Mouse (Mus musculus): ENCODE data around the gene H2al1b.
A peak's percentile ranks its signal among the peaks of the same experiment; 100 is the strongest.
"Not testable (repeated sequence)": the region's sequence is repeated elsewhere in the genome, so short reads cannot be mapped to it uniquely, and the experiment has no call there.

The H2al1b gene

DNA sequence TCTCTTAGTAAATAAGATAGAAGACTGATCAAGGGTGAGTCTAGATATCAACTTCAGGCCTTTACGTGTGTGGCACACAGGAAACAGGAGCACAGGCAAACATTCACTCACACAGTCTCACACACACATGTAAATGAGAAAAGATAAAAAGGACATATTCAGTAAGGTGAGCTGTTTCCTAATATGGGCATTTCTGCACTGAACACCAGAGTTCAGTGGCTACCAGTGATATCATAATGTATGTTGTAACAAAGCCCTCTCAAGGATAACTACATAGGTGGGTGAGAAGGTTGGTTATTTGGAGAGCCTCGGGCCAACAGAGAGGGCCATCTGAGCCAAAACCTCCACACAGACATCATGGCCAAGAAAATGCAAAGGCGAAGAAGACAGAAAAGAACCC lies at the start of gene H2al1b:
H2al1b (plus strand) TSS at position 301 of the 400 bp plus-strand sequence.
- DNase-seq: not testable (repeated sequence)

DNA sequence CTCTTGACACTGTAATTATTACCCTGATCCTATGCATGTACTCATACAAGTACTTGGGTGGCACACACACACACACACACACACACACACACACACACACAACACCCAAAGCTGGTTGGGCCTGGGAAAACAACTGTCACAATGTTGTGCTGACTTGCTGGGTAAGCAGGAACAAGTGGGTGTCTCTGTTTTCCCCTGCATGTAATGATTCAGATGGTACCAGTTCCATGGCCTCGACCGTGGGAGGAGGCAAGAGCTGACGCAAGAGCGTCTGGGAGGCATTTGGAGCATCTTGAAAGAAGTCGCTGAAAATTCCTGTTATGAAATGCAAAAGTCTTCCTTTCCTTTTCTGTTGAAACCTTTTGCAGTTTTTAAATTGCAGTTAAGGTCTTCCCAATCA lies 48.2 kb upstream of the H2al1b start:
- no peak for DNase-seq

GRCm38 (mm10) chrX:11254521-11255207 lies 47.6 kb upstream of the H2al1b start:
- DNase-seq: no peak

GRCm38 (mm10) chrX:11255564-11256360 lies 46.5 kb upstream of the H2al1b start:
- DNase-seq: no peak

DNA sequence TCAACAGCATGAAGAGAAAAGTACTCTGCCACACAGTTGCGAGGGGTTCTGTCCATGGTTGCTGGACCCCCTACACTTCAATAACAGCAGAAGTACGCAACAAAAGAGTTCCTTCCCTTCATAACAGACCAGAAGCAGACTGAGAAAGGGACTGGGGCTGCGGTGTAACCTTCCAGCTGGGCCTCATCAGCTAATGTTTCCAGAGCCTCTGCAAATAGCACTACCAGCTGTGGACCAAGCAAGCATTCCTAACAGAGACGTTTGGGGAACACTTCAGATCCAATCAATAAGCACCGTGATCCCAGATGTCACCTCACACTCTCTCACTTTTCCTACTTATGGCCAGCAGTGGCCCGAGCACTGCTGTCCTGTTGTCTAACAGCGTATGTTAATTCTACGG lies 37.3 kb upstream of the H2al1b start:
- no peak for DNase-seq

- DNase-seq: no peak
These were observed 34.4 kb upstream of the H2al1b start for GRCm38 (mm10) chrX:11267791-11268190.

DNA sequence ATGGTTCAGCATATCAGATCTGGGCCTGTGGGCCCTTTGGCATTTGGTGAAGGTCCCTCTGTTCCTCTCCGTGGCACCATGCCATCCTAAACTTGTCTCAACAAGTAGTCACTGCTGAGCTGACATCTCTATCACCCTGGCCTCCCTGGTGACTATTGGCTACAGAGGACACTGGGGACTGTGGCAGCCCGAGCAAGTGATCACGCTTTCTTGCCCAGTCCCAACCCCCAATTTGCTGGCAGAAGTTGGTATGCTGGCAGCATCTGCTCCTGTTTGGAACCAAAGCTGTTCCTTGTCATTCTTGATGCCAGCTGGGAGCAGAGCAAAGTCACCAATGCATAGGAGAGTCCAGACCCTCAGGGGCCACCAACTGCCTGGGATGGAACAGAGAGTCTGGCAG lies 33.2 kb upstream of the H2al1b start:
- peak; percentile 75 to 82 for DNase-seq

- no peak for DNase-seq
These were observed 29.0 kb upstream of the H2al1b start for GRCm38 (mm10) chrX:11273190-11273589.

DNA sequence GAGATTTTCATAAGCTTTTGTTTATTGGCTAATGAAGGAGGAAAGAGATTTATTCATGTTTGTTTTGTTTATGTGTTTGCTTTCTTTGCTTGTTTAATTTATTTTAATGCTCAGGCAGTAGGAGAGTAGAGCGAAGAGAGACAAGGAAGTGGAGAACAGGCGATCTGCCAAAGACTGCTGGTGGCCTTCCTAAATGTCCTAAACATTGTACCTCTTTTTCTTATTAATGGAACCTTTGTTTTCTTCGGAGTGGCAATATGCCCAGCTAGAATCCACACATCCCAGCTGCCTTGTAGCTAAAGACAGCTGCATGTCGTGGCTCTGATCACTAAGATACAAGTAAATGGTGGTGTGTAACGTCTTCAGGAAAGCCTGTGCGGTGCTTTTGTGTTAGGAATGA lies 25.1 kb upstream of the H2al1b start:
- DNase-seq: no peak

DNA sequence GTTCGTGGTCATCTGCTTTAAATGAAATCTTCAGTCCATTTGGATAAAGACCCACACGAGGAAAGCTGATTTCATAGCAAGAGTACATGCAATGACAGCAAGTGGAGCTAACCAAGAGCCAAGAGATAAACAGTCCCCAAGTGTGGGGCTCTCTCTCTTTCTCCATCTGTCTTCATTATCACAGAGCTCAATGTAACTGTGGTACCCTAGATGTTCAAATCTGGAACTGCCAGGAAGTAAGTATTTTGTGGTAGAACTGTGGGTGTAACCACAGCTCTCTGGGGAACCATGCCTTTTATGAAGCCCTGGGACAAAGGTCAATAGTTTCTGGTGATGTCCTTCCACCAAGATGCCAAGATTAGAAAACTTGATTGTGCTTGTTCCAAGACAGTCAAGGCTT lies 21.5 kb upstream of the H2al1b start:
- no peak for DNase-seq

DNA sequence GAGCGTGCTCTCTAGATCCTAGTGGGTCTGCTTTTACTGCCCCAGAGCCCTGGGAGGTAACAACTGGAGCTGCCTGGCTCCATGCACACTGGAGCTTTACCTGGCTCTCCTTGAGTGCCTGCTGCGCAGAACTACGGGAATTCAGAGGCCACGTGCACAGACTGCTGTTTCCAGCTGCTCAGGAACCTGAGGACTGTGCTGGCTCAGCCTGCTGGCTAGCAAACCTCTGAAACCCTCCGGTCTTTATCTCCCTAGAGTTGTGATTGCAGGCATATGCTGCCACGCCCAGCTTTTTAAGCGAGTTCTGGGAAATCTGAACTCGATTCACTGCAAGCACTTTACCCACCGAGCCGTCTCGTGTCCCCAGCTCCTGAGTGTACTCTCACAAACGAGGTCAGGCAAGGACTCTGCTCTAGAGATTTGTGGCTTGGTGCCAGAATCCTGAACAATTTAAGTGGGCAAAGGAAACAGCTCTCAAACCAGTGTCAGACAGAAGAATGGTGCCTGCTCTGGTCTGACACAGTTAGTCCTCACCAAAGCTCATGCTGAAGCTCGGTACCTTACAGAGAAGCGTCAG lies 13.8 kb upstream of the H2al1b start:
- peak; percentile 22 to 24 for DNase-seq

- DNase-seq: no peak
These were observed 13.0 kb upstream of the H2al1b start for GRCm38 (mm10) chrX:11289244-11289643.

- DNase-seq: not testable (repeated sequence)
These were observed 3.3 kb upstream of the H2al1b start, which contains the start of gene H2al1a for GRCm38 (mm10) chrX:11298957-11299356. TSS of gene H2al1a (plus strand) at chrX:11299257.

DNA sequence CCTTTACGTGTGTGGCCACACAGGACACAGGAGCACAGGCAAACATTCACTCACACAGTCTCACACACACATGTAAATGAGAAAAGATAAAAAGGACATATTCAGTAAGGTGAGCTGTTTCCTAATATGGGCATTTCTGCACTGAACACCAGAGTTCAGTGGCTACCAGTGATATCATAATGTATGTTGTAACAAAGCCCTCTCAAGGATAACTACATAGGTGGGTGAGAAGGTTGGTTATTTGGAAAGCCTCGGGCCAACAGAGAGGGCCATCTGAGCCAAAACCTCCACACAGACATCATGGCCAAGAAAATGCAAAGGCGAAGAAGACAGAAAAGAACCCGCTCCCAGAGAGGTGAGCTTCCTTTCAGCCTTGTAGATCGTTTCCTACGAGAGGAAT lies 3.1 kb downstream of the H2al1b start, which contains the start of gene H2al1c:
H2al1c (plus strand) TSS at position 301 of the 400 bp plus-strand sequence.
- DNase-seq: not testable (repeated sequence)

- not testable (repeated sequence) for DNase-seq
These were observed 6.3 kb downstream of the H2al1b start, which contains the start of gene H2al1d for GRCm38 (mm10) chrX:11308524-11308923. TSS of gene H2al1d (plus strand) at chrX:11308824.

- DNase-seq: not testable (repeated sequence)
These were observed 9.4 kb downstream of the H2al1b start, which contains the start of gene H2al1e for GRCm38 (mm10) chrX:11311634-11312033. TSS of gene H2al1e (plus strand) at chrX:11311934.

DNA sequence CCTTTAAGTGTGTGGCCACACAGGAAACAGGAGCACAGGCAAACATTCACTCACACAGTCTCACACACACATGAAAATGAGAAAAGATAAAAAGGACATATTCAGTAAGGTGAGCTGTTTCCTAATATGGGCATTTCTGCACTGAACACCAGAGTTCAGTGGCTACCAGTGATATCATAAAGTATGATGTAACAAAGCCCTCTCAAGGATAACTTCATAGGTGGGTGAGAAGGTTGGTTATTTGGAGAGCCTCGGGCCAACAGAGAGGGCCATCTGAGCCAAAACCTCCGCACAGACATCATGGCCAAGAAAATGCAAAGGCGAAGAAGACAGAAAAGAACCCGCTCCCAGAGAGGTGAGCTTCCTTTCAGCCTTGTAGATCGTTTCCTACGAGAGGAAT lies 12.6 kb downstream of the H2al1b start, which contains the start of gene H2al1f:
H2al1f (plus strand) TSS at position 301 of the 400 bp plus-strand sequence.
- not testable (repeated sequence) for DNase-seq

DNA sequence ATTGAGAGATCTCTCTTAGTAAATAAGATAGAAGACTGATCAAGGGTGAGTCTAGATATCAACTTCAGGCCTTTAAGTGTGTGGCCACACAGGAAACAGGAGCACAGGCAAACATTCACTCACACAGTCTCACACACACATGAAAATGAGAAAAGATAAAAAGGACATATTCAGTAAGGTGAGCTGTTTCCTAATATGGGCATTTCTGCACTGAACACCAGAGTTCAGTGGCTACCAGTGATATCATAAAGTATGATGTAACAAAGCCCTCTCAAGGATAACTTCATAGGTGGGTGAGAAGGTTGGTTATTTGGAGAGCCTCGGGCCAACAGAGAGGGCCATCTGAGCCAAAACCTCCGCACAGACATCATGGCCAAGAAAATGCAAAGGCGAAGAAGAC lies 15.7 kb downstream of the H2al1b start, which contains the start of gene H2al1g:
H2al1g (plus strand) TSS at position 301 of the 400 bp plus-strand sequence.
- DNase-seq: not testable (repeated sequence)

GRCm38 (mm10) chrX:11321192-11321591 lies 19.0 kb downstream of the H2al1b start, which contains the start of gene H2al1h:
TSS of gene H2al1h (plus strand) at chrX:11321492.
- DNase-seq: not testable (repeated sequence)

DNA sequence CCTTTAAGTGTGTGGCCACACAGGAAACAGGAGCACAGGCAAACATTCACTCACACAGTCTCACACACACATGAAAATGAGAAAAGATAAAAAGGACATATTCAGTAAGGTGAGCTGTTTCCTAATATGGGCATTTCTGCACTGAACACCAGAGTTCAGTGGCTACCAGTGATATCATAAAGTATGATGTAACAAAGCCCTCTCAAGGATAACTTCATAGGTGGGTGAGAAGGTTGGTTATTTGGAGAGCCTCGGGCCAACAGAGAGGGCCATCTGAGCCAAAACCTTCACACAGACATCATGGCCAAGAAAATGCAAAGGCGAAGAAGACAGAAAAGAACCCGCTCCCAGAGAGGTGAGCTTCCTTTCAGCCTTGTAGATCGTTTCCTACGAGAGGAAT lies 22.1 kb downstream of the H2al1b start, which contains the start of gene H2al1i:
H2al1i (plus strand) TSS at position 301 of the 400 bp plus-strand sequence.
- DNase-seq: not testable (repeated sequence)

- DNase-seq: not testable (repeated sequence)
These were observed 25.3 kb downstream of the H2al1b start, which contains the start of gene H2al1j for GRCm38 (mm10) chrX:11327522-11327921. TSS of gene H2al1j (plus strand) at chrX:11327822.

DNA sequence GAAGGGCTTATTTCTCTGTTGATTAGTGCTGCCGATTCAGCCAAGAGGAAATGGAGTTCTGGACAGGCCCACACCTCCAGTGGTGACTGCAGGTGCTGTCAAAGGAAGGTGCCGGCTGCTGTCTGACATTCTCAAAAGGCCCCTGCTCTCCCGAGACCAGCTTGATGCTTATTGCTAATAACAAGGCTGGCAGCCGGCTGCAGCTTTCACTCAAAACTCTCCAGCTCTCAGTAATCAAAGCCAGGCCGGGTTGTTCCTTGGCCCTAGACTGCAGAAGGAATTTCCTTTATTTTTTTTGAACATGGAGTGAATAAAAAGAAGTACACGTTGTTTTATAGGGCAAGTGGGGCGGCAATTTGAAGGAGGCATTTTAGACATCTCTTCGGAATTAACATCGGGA lies 43.5 kb downstream of the H2al1b start:
- DNase-seq: peak; percentile 29 to 51

DNA sequence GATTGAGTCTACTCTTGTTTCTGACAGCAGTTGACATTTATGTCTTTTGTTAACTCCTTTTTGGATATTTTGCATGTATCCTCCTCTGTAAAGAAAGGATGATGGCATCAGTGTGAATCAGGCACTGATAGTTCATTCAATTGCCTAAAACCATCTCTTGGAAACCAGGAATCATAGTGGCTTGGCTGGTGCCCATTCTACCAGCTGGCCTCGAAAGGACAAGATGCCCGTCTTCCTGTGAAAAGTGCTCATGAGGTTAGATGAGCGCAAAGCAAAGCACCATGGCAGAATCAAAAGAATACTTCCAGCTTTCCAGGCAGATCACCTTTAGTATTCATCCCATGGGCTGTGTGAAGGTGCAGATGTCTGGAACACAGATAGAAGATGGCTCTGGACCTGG lies 44.5 kb downstream of the H2al1b start:
- DNase-seq: peak; percentile 23 to 76
